ENCODE assay signal across 19 mouse cellular contexts in genomic region chr8:60947503-60947902, GRCm38 (mm10).
"Had no signal": no experiment of that assay in that cellular context is flagged by ENCODE, and none has a peak within 500 bp of the region (broad histone marks: within the 10 kb centered on the region; RNA-seq: fewer than 3 reads in every experiment).

No protein-coding gene starts in this region.

- H3K9me3 ChIP-seq: midbrain, embryonic 10.5 days; midbrain, embryonic 12.5 days; neural tube, embryonic 13.5 days; neural tube, embryonic 15.5 days had no signal

- DNase-seq: lung, adult 18-20 months; lung, embryonic 14.5 days; lung, postnatal 10 days; lung, postnatal 4 days; midbrain, embryonic 14.5 days; retina, postnatal 1 day; right cerebral cortex, adult 18-20 months; right cerebral cortex, postnatal 25 days; right cerebral cortex, postnatal 4 days; spleen, adult 18-20 months; thymus, adult 18-20 months; thymus, postnatal 14 days; thymus, postnatal 36 days had no signal

- H3K9ac ChIP-seq: lung, embryonic 14.5 days; midbrain, embryonic 12.5 days; neural tube, embryonic 13.5 days; neural tube, embryonic 15.5 days had no signal

- H3K27ac ChIP-seq: midbrain, embryonic 10.5 days; midbrain, embryonic 12.5 days; neural tube, embryonic 13.5 days; neural tube, embryonic 15.5 days had no signal

- H3K27me3 ChIP-seq: midbrain, embryonic 12.5 days; neural tube, embryonic 13.5 days; neural tube, embryonic 15.5 days had no signal

- H3K4me3 ChIP-seq: midbrain, embryonic 10.5 days; midbrain, embryonic 12.5 days; myocyte; neural tube, embryonic 13.5 days; neural tube, embryonic 15.5 days had no signal

- H3K4me2 ChIP-seq: lung, embryonic 14.5 days; midbrain, embryonic 12.5 days; neural tube, embryonic 13.5 days; neural tube, embryonic 15.5 days had no signal

- H3K36me3 ChIP-seq: midbrain, embryonic 10.5 days; midbrain, embryonic 12.5 days; neural tube, embryonic 13.5 days; neural tube, embryonic 15.5 days had no signal

- ATAC-seq: midbrain, embryonic 16.5 days had no signal
